Mouse (Mus musculus): ENCODE measurements around the gene Chst8. TPM values are rescaled to one million over a fixed set of nuclear protein-coding genes. Genes with fewer than 3 reads are reported as not detected.
A peak's percentile ranks its signal among the peaks of the same experiment; 100 is the strongest.

Chst8 gene
- total RNA-seq, 1 experiment = 2.7 TPM

DNA sequence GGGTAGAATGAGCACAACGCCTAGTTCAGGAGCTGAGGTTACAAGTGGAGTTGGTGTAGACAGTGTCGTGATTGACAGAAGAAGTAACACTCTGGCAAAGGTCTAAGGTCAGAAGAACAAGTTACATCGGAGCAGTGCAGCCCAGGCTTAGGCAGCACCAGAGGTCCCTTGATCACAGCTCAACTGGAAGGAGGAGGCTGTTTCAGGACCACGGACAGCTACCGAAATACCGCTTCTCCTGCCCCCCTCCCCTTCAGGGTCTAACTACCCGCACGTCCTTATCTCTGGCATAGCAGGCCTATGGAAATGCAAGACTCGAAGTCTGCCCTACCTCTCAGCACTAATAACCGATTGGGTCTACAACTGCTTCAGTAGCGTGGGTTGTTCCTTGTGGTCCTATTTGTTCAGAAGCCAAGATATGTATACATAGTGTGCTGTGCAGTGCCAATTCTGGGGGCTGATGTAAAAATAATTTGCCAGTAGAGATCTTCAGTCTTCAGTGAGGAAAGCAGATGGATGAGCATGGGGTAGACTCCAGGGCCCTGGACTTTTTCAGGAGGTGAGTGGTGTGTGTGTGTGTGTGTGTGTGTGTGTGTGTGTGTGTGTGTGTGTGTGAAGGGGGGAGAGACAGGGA lies 109.7 kb downstream of the Chst8 start:
- in situ Hi-C loops (cut with MboI; ENCODE audit: low sequenced_read_pairs in 2 of 2, unreplicated experiment in 2 of 2) = no loop called here
- no peak for TF ChIP-seq ZC3H11A (IDR thresholded peaks at IDR 0.05; ENCODE audit: borderline replicate concordance, low read depth, low read length)
- TF ChIP-seq CHD2 (IDR thresholded peaks at IDR 0.05; ENCODE audit: low read depth, low read length) = no peak
- no peak for TF ChIP-seq ZNF384 (IDR thresholded peaks at IDR 0.05; ENCODE audit: low read depth, low read length)
- TF ChIP-seq MAFK (IDR thresholded peaks at IDR 0.05; ENCODE audit: insufficient read depth, low read depth, low read length) = no peak
- TF ChIP-seq HCFC1 (IDR thresholded peaks at IDR 0.05; ENCODE audit: borderline replicate concordance, insufficient read depth, low read length) = no peak
- no peaks in the 10 kb centered on the region for H3K36me3 ChIP-seq (ENCODE audit: control insufficient read depth, insufficient read depth, low read length, poor library complexity, severe bottlenecking)
- H3K27ac ChIP-seq (ENCODE audit: insufficient read depth, low read depth, low read length, poor library complexity, severe bottlenecking) = no peak overlapping the region
- no peak overlapping the region for H3K9ac ChIP-seq (ENCODE audit: insufficient read depth, low read depth, low read length, poor library complexity, severe bottlenecking)
- H3K9me3 ChIP-seq (ENCODE audit: control insufficient read depth, insufficient read depth, low read depth, low read length) = no peaks in the 10 kb centered on the region
- H3K4me3 ChIP-seq (ENCODE audit: insufficient read depth in 1 of 2, low read depth in 1 of 2, low read length in 2 of 2, poor library complexity in 1 of 2, severe bottlenecking in 1 of 2) = no peak overlapping the region
- no peaks in the 10 kb centered on the region for H3K4me1 ChIP-seq (ENCODE audit: control insufficient read depth in 2 of 2, insufficient read depth in 2 of 2, low read length in 2 of 2, poor library complexity in 1 of 2)
- peak; percentile 59 for DNase-seq (ENCODE audit: low read depth, low spot score)

DNA sequence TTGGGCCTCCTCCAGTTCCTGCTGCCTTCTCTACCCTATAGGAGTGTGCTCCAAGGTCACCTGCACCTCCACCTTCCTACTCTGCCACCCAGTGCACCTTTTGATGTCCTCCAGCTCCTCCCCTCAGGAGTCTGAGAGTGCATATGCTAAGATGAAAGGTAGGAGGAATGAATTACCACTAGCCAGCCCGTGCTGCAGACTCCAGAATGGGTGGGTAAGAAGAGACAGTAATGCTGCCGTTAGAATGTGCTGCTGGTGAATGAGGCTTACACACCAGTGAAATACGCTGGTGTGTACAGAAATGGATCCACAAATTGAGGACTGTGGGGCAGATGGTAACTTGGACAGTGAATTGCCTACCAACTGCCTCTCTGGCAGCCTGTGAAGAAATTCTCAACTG lies 112.6 kb downstream of the Chst8 start:
- H3K36me3 ChIP-seq (ENCODE audit: control insufficient read depth, insufficient read depth, low read length, poor library complexity, severe bottlenecking) = no peaks in the 10 kb centered on the region
- H3K4me1 ChIP-seq (ENCODE audit: control insufficient read depth in 2 of 2, insufficient read depth in 2 of 2, low read length in 2 of 2, poor library complexity in 1 of 2) = peaks cover 0 to 10% of the 10 kb centered on the region in 2 experiments; a peak in 2 of 4 replicates
- in situ Hi-C loops (cut with MboI; ENCODE audit: low sequenced_read_pairs in 2 of 2, unreplicated experiment in 2 of 2) = no loop called here
- no peak overlapping the region for H3K4me3 ChIP-seq (ENCODE audit: insufficient read depth in 1 of 2, low read depth in 1 of 2, low read length in 2 of 2, poor library complexity in 1 of 2, severe bottlenecking in 1 of 2)
- TF ChIP-seq HCFC1 (IDR thresholded peaks at IDR 0.05; ENCODE audit: borderline replicate concordance, insufficient read depth, low read length) = no peak
- TF ChIP-seq ZC3H11A (IDR thresholded peaks at IDR 0.05; ENCODE audit: borderline replicate concordance, low read depth, low read length) = no peak
- no peak for TF ChIP-seq ZNF384 (IDR thresholded peaks at IDR 0.05; ENCODE audit: low read depth, low read length)
- no peak for TF ChIP-seq MAFK (IDR thresholded peaks at IDR 0.05; ENCODE audit: insufficient read depth, low read depth, low read length)
- TF ChIP-seq CHD2 (IDR thresholded peaks at IDR 0.05; ENCODE audit: low read depth, low read length) = no peak
- no peaks in the 10 kb centered on the region for H3K9me3 ChIP-seq (ENCODE audit: control insufficient read depth, insufficient read depth, low read depth, low read length)
- no peak overlapping the region for H3K27ac ChIP-seq (ENCODE audit: insufficient read depth, low read depth, low read length, poor library complexity, severe bottlenecking)
- no peak overlapping the region for H3K9ac ChIP-seq (ENCODE audit: insufficient read depth, low read depth, low read length, poor library complexity, severe bottlenecking)
- DNase-seq (ENCODE audit: low read depth, low spot score) = no peak

DNA sequence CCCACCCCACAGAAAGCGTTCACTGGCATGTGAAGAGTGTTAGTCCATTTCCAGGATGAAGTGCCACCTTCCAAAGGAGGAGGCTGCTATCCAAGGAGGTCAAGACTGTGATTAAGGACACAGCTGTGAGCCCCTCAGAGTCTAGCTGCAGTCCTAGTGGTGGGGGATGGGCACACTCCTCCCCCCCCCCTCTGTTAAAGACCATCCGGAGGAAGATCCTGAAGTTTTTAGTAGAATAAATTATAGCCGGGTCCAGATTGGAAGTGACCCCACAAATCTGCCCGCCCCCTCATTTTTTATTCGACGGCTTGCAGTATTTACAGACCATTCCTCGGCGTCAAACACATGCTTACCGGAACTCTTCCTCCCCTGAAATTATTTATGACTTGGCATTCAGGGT lies 114.3 kb downstream of the Chst8 start:
- Histone ChIP-seq H3K27ac (ENCODE audit: insufficient read depth, low read depth, low read length, poor library complexity, severe bottlenecking) (no peak overlapping the region), H3K4me1 (ENCODE audit: control insufficient read depth in 2 of 2, insufficient read depth in 2 of 2, low read length in 2 of 2, poor library complexity in 1 of 2) (peaks cover 0 to 11% of the 10 kb centered on the region in 2 experiments; a peak in 2 of 4 replicates), H3K36me3 (ENCODE audit: control insufficient read depth, insufficient read depth, low read length, poor library complexity, severe bottlenecking) (no peaks in the 10 kb centered on the region), H3K9me3 (ENCODE audit: control insufficient read depth, insufficient read depth, low read depth, low read length) (no peaks in the 10 kb centered on the region), H3K9ac (ENCODE audit: insufficient read depth, low read depth, low read length, poor library complexity, severe bottlenecking) (no peak overlapping the region), H3K4me3 (ENCODE audit: insufficient read depth in 1 of 2, low read depth in 1 of 2, low read length in 2 of 2, poor library complexity in 1 of 2, severe bottlenecking in 1 of 2) (no peak overlapping the region)
- in situ Hi-C loops (cut with MboI; ENCODE audit: low sequenced_read_pairs in 2 of 2, unreplicated experiment in 2 of 2) = no loop called here
- DNase-seq (ENCODE audit: low read depth, low spot score) = no peak
- TF ChIP-seq ZC3H11A (IDR thresholded peaks at IDR 0.05; ENCODE audit: borderline replicate concordance, low read depth, low read length) (no peak), HCFC1 (IDR thresholded peaks at IDR 0.05; ENCODE audit: borderline replicate concordance, insufficient read depth, low read length) (no peak), MAFK (IDR thresholded peaks at IDR 0.05; ENCODE audit: insufficient read depth, low read depth, low read length) (no peak), ZNF384 (IDR thresholded peaks at IDR 0.05; ENCODE audit: low read depth, low read length) (no peak), CHD2 (IDR thresholded peaks at IDR 0.05; ENCODE audit: low read depth, low read length) (no peak)

GRCm38 (mm10) chr7:34696086-34696485 lies 116.4 kb downstream of the Chst8 start:
- Histone ChIP-seq H3K9me3 (ENCODE audit: control insufficient read depth, insufficient read depth, low read depth, low read length) (no peaks in the 10 kb centered on the region), H3K27ac (ENCODE audit: insufficient read depth, low read depth, low read length, poor library complexity, severe bottlenecking) (no peak overlapping the region), H3K4me3 (ENCODE audit: insufficient read depth in 1 of 2, low read depth in 1 of 2, low read length in 2 of 2, poor library complexity in 1 of 2, severe bottlenecking in 1 of 2) (no peak overlapping the region), H3K36me3 (ENCODE audit: control insufficient read depth, insufficient read depth, low read length, poor library complexity, severe bottlenecking) (no peaks in the 10 kb centered on the region), H3K9ac (ENCODE audit: insufficient read depth, low read depth, low read length, poor library complexity, severe bottlenecking) (no peak overlapping the region), H3K4me1 (ENCODE audit: control insufficient read depth in 2 of 2, insufficient read depth in 2 of 2, low read length in 2 of 2, poor library complexity in 1 of 2) (peaks cover 0 to 11% of the 10 kb centered on the region in 2 experiments; a peak in 2 of 4 replicates)
- TF ChIP-seq ZC3H11A (IDR thresholded peaks at IDR 0.05; ENCODE audit: borderline replicate concordance, low read depth, low read length) (no peak), MAFK (IDR thresholded peaks at IDR 0.05; ENCODE audit: insufficient read depth, low read depth, low read length) (no peak), CHD2 (IDR thresholded peaks at IDR 0.05; ENCODE audit: low read depth, low read length) (no peak), HCFC1 (IDR thresholded peaks at IDR 0.05; ENCODE audit: borderline replicate concordance, insufficient read depth, low read length) (no peak), ZNF384 (IDR thresholded peaks at IDR 0.05; ENCODE audit: low read depth, low read length) (no peak)
- in situ Hi-C loops (cut with MboI; ENCODE audit: low sequenced_read_pairs in 2 of 2, unreplicated experiment in 2 of 2) = no loop called here
- no peak for DNase-seq (ENCODE audit: low read depth, low spot score)
